Mouse (Mus musculus) MEL (cell line): ENCODE results near the gene Chchd10.

Experiments
- CTCF ChIP-seq, 3 experiments: IDR thresholded peaks in 2 of 3; conservative IDR thresholded peaks in 1 of 3; 2 replicates each; pipeline ENCODE4 v1.5.1; 2011 to 2012; ENCODE audit warnings: low read length in 3 of 3, low read depth in 2 of 3, mild to moderate bottlenecking in 2 of 3, improper control_type of control experiment in 1 of 3, inconsistent platforms in 1 of 3, mixed read lengths in 1 of 3, moderate library complexity in 1 of 3; ENCODE audit not compliant: control insufficient read depth in 1 of 3, insufficient read depth in 1 of 3, poor library complexity in 1 of 3, severe bottlenecking in 1 of 3
- ELF1 ChIP-seq: IDR thresholded peaks from 2 replicates; pipeline ENCODE4 v1.6.1; 2014; ENCODE audit warnings: low read depth, mild to moderate bottlenecking, inconsistent platforms, low read length, improper control_type of control experiment, moderate library complexity
- GATA1 ChIP-seq: IDR thresholded peaks from 2 replicates; pipeline ENCODE4 v1.6.1; 2011; ENCODE audit warnings: low read depth, low read length, improper control_type of control experiment
- MAFK ChIP-seq: IDR thresholded peaks from 2 replicates; pipeline ENCODE4 v1.6.1; 2011; ENCODE audit warnings: low read depth, mild to moderate bottlenecking, low read length, improper control_type of control experiment, borderline replicate concordance
- RCOR1 ChIP-seq: IDR thresholded peaks from 2 replicates; pipeline ENCODE4 v1.6.1; 2012; ENCODE audit warnings: low read depth, mild to moderate bottlenecking, inconsistent platforms, low read length, improper control_type of control experiment

- TF ChIP-seq RCOR1 (no peak), MAFK (no peak), CTCF (IDR thresholded peaks at IDR 0.05 in 2 of 3, conservative IDR thresholded peaks at IDR 0.05 in 1 of 3; ENCODE audit: control insufficient read depth in 1 of 3, insufficient read depth in 1 of 3, low read depth in 2 of 3, low read length in 3 of 3, poor library complexity in 1 of 3, severe bottlenecking in 1 of 3) (no peak), ELF1 (no peak), GATA1 (no peak)
These were observed 34.1 kb upstream of the Chchd10 start for GRCm38 (mm10) chr10:75898846-75899245.
